ENCODE assay signal across 8 mouse cellular contexts in the genomic region with DNA sequence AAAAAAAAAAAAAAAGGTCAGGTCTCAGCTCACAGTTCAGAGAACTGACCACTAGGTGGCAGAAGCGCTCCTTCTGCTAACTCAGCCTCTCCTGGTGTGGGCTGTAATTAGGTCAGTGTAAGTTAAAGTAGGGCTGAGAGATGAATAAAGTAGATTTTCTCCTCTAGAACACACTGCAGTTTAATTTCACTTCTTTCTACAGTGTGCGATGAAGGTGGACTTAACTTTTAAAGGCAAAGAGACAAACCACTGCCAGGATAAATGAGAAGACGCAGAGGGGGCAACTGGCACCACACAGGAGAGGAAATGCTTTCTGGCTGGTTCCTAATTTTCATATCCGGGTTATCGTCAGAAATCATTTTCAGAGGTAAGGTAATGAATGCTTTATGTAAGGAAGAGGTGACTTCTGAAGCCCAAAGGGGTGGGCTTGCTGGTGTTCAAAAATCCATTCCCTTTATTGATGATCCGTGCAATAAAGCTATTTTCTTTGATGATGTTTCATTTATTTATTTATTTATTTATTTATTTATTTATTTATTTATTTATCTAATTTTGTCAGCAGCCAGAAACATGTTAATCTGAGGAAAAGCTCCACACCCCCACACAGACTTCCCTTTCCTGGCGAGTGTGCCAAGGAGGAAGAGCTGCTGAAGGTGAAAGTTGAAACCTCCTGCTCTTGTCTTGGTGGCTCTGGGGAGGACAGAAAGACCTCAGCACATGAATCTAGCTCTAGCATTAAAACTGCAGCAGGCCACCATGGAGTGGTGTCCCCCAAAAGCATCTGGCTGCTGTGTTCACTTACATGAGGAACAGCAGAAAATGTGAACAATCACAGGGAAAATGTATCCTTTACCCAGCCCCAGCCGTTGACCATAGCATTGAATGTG.
A peak's percentile ranks its signal among the peaks of the same experiment; 100 is the strongest.
DNase-seq lines count a peak whose midpoint lies in the region; ATAC-seq lines count a peak whose summit lies in the region.

No protein-coding gene starts in this region.

- H3K9ac ChIP-seq in hindbrain, embryonic 13.5 days, result no peak overlapping the region

- WGBS in hindbrain, embryonic 13.5 days, result 39% methylated on average over 8 of the region's 8 CpGs

- H3K4me1 ChIP-seq in hindbrain, embryonic 13.5 days (replicated peaks), result peaks cover 7% of the 10 kb centered on the region

- H3K27me3 ChIP-seq in hindbrain, embryonic 13.5 days, result no peaks in the 10 kb centered on the region

- no peaks in the 10 kb centered on the region for H3K9me3 ChIP-seq in hindbrain, embryonic 13.5 days

- H3K4me3 ChIP-seq in hindbrain, embryonic 13.5 days, result 0 out of 2 replicates have a peak overlapping the region, but pooled peaks have one; percentile 11

- H3K4me2 ChIP-seq in hindbrain, embryonic 13.5 days, result peak overlapping the region; percentile 37

- DNase-seq in NIH3T3 (ENCODE audit: low read depth), result peak; percentile 95
- peak; percentile 90 for DNase-seq in cerebellum, adult 9-10 months
- peak; percentile 45 to 87 for DNase-seq in frontal cortex, adult 2 months (ENCODE audit: extremely low spot score in 1 of 2, low spot score in 1 of 2)
- peak; percentile 71 to 77 for DNase-seq in layer of hippocampus, postnatal 14 days (ENCODE audit: low spot score in 2 of 2)
- peak; percentile 80 for DNase-seq in lung, postnatal 10 days
- peak; percentile 69 for DNase-seq in ovary, postnatal 14 days (ENCODE audit: low spot score)
- DNase-seq in thymus, postnatal 10 days (ENCODE audit: low spot score in 2 of 2), result peak; percentile 8 to 63

- 0 out of 2 replicates have a peak overlapping the region, but pooled peaks have one; percentile 40 for H3K27ac ChIP-seq in hindbrain, embryonic 13.5 days

- peak; percentile 96 for ATAC-seq in hindbrain, embryonic 13.5 days (ENCODE audit: low FRiP score)

- no peaks in the 10 kb centered on the region for H3K36me3 ChIP-seq in hindbrain, embryonic 13.5 days

Comparison
In these comparisons a context has a peak if more than half of its experiments do, and no peak if none do; other contexts are left out.
1. Peak in every context shown above with its lines: DNase-seq, ATAC-seq, H3K4me3 ChIP-seq and H3K27ac ChIP-seq.
2. DNase-seq: peak in every context shown above with its lines; median percentile 95 in NIH3T3; 90 in cerebellum, adult 9-10 months; 80 in lung, postnatal 10 days; 74 in layer of hippocampus, postnatal 14 days; 69 in ovary, postnatal 14 days; 66 in frontal cortex, adult 2 months; 36 in thymus, postnatal 10 days.